Mouse (Mus musculus) WW6 (cell line): Measurements from ENCODE around the gene Alg5.

Experiments used
- DNase-seq: peaks from one replicate; pipeline ENCODE4 v3.0.0-alpha.2; 2013; ENCODE audit warnings: low read depth, low spot score

Gene Alg5

GRCm38 (mm10) chr3:54791822-54792677, 56.7 kb downstream of the Alg5 start:
- DNase-seq: no peak

GRCm38 (mm10) chr3:54793762-54794161, 58.4 kb downstream of the Alg5 start:
- no peak for DNase-seq

GRCm38 (mm10) chr3:54795379-54795778, 60.0 kb downstream of the Alg5 start:
- no peak for DNase-seq

- DNase-seq: no peak
These were observed 60.5 kb downstream of the Alg5 start for GRCm38 (mm10) chr3:54795806-54796205.

GRCm38 (mm10) chr3:54797211-54797610, 61.9 kb downstream of the Alg5 start:
- peak; percentile 56 for DNase-seq
